Mouse (Mus musculus) bone marrow, adult 2 months (tissue): ENCODE measurements at regions not wholly inside any gene's neighbourhood (a gene's known extent, or its start where the extent isn't known, plus 50 kb on each side); places are given as distances from the start of the nearest gene placed in this dataset.

Experiments used
- CTCF ChIP-seq: fragments of 200-500 bp; IDR thresholded peaks from 2 replicates; pipeline ENCODE4 v1.5.1; 2011; ENCODE audit warnings: low read length, control low read depth; ENCODE audit not compliant: control insufficient read depth, insufficient read depth
- POLR2A ChIP-seq: fragments of 200-500 bp; IDR thresholded peaks from 2 replicates; pipeline ENCODE4 v1.6.1; 2011; ENCODE audit warnings: low read depth, mild to moderate bottlenecking, control low read depth, low read length, borderline replicate concordance; ENCODE audit not compliant: control insufficient read depth

DNA sequence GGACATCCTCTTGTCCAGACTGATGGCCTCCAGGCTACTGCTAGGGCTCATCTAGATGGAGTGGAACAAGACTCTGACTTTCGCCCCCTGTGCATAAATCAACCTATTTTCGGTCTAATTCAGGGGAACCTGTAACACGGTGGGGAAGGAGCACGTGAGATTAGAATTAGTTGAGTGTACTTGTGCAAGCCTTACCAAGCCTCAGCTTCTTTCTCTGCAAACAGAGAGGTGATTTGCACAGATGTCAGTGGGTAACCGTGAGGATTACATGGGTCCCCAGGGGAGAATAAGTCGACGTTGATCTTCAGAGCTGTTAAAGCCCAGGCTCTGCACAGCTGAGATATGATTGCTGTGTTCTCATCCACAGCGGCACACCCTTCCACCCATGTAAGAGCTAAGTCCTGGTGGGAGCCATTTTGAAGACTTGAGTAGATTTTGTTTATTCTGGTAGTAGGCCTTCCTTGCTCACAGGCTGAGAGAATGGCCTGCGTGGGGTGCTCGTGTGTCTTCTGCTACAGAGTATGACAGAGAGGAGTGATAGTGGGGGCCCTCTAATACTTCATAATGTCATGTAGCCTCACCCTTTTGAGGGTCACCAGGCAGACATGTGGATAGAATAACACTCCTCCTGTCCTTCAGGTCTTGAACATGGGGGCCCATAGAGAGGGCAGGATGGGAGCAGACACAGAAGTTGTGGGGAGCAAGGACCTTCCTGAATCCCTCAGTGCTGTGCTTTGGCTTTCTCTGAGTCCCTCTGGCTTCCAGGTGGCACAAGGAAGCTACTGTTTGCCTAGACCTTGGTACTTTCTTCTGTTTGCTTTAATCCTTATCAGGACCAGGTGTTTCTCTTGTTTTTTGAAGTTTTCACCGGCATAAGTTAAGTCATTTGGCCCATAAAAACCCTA is 247.2 kb downstream of the Tbc1d1 start:
- no peak for TF ChIP-seq CTCF
- TF ChIP-seq POLR2A: no peak
